Mouse (Mus musculus): Measurements from ENCODE around the gene Syne3. TPM values are rescaled to one million over a fixed set of nuclear protein-coding genes. Genes with fewer than 3 reads are reported as not detected.

Syne3 gene
- polyA plus RNA-seq, 1 experiment, result 7.8 TPM

DNA sequence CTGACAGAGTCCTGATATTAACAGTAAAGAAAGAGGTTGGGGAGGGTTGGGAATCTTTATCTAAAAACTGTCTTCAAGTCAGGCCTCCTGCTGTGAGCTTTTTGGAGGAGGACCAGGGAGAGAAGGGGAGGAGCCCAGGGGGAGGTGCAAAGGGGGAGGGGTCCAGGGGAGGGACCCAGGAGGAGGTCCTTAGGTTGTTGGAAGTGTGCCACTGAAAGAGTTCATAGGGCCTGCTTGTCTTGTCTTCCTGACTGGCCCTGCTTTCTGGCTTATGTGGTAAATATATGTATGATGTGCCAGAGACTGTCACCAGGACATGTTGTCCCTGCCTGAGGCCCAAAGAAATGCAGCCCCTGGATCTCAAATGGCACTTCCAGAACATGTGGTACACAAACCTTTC is 49.2 kb downstream of the Syne3 start:
- TF ChIP-seq POLR2A (IDR thresholded peaks at IDR 0.05; ENCODE audit: control insufficient read depth, low read depth, low read length) (no peak), CTCF (IDR thresholded peaks at IDR 0.05; ENCODE audit: control insufficient read depth, insufficient read depth, insufficient replicate concordance, low read depth, low read length) (no peak)
- H3K27me3 ChIP-seq (ENCODE audit: control insufficient read depth, insufficient read depth, low read length), result no peaks in the 10 kb centered on the region
- H3K4me1 ChIP-seq (ENCODE audit: control insufficient read depth, insufficient read depth, low read length), result no peaks in the 10 kb centered on the region; the same call in none of the 2 replicates
- H3K4me3 ChIP-seq (ENCODE audit: control insufficient read depth, low read depth, low read length), result no peak overlapping the region
- no peaks in the 10 kb centered on the region for H3K36me3 ChIP-seq (ENCODE audit: control insufficient read depth, insufficient read depth, low read length)
- H3K27ac ChIP-seq (ENCODE audit: control insufficient read depth, insufficient read depth, low read depth, low read length), result no peak overlapping the region

DNA sequence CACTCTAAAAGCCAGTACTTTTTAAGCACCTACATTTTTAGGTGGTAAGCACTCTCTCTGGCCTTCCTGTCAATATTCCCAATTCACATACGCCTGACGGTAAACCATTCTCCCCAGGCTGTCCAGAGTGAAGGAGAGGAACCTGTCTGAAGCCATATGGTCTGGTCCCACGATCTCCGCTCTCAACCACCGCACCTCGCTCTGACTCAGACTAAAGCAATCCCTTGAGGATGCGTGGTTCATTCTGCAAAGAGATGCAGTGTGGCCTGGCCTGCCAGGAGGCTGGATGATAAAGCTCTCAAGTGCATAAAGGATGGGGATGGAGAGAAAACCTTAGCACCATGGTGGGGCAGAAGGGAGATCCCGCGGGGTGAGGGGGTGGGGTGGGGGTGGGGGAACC is 49.6 kb downstream of the Syne3 start:
- Histone ChIP-seq H3K27me3 (ENCODE audit: control insufficient read depth, insufficient read depth, low read length) (no peaks in the 10 kb centered on the region), H3K36me3 (ENCODE audit: control insufficient read depth, insufficient read depth, low read length) (no peaks in the 10 kb centered on the region), H3K27ac (ENCODE audit: control insufficient read depth, insufficient read depth, low read depth, low read length) (no peak overlapping the region), H3K4me3 (ENCODE audit: control insufficient read depth, low read depth, low read length) (no peak overlapping the region), H3K4me1 (ENCODE audit: control insufficient read depth, insufficient read depth, low read length) (no peaks in the 10 kb centered on the region; the same call in none of the 2 replicates)
- TF ChIP-seq CTCF (IDR thresholded peaks at IDR 0.05; ENCODE audit: control insufficient read depth, insufficient read depth, insufficient replicate concordance, low read depth, low read length) (no peak), POLR2A (IDR thresholded peaks at IDR 0.05; ENCODE audit: control insufficient read depth, low read depth, low read length) (no peak)

DNA sequence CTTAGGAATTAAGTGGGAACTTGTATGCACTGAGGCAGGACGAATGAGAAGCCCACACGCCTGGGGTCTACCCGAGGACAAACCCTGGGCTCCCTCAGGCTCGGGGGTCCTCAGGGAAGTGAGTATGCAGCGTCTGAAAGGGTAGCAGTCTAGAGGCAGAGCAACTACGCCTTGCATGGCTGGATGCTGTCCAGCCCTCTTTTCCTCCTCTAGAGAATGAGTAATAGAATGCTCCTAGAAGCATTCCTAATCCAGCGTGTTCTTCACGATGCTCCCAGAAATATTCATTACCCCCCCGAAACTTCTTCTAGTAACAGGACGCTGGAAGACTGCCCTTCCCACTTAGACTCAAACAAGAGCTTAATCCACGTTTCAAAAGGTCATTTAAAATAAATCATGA is 51.3 kb downstream of the Syne3 start:
- no peaks in the 10 kb centered on the region for H3K36me3 ChIP-seq (ENCODE audit: control insufficient read depth, insufficient read depth, low read length)

DNA sequence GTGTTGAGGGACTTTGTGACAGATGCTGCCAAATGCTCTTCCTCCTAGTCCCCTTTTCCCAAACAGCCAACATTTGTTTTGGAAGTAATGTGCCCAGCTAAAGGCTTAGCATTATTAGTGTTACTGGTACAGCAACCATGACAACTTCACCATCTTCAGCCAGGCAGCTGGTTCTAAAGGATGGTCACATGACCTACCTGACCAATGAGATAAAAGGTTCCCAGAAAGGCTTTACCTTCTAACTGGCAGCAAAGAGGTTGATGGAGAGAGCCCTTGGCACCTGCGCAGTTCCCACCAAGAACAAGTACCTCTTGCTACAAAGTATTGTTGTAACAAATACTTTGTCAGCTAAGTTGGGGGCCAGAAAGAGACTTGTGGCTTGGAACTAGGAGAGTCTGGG is 52.4 kb downstream of the Syne3 start:
- no peak overlapping the region for H3K4me3 ChIP-seq (ENCODE audit: control insufficient read depth, low read depth, low read length)
- TF ChIP-seq CTCF (IDR thresholded peaks at IDR 0.05; ENCODE audit: control insufficient read depth, insufficient read depth, insufficient replicate concordance, low read depth, low read length), result no peak
- no peak for TF ChIP-seq POLR2A (IDR thresholded peaks at IDR 0.05; ENCODE audit: control insufficient read depth, low read depth, low read length)
- no peaks in the 10 kb centered on the region; the same call in none of the 2 replicates for H3K4me1 ChIP-seq (ENCODE audit: control insufficient read depth, insufficient read depth, low read length)
- no peak overlapping the region for H3K27ac ChIP-seq (ENCODE audit: control insufficient read depth, insufficient read depth, low read depth, low read length)
- H3K36me3 ChIP-seq (ENCODE audit: control insufficient read depth, insufficient read depth, low read length), result no peaks in the 10 kb centered on the region
- no peaks in the 10 kb centered on the region for H3K27me3 ChIP-seq (ENCODE audit: control insufficient read depth, insufficient read depth, low read length)

More for the DNA sequence above, 51.3 kb downstream of the Syne3 start:
- H3K27me3 ChIP-seq (ENCODE audit: control insufficient read depth, insufficient read depth, low read length), result no peaks in the 10 kb centered on the region
- TF ChIP-seq POLR2A (IDR thresholded peaks at IDR 0.05; ENCODE audit: control insufficient read depth, low read depth, low read length) (no peak), CTCF (IDR thresholded peaks at IDR 0.05; ENCODE audit: control insufficient read depth, insufficient read depth, insufficient replicate concordance, low read depth, low read length) (no peak)
- no peak overlapping the region for H3K27ac ChIP-seq (ENCODE audit: control insufficient read depth, insufficient read depth, low read depth, low read length)
- no peak overlapping the region for H3K4me3 ChIP-seq (ENCODE audit: control insufficient read depth, low read depth, low read length)
- no peaks in the 10 kb centered on the region; the same call in none of the 2 replicates for H3K4me1 ChIP-seq (ENCODE audit: control insufficient read depth, insufficient read depth, low read length)

DNA sequence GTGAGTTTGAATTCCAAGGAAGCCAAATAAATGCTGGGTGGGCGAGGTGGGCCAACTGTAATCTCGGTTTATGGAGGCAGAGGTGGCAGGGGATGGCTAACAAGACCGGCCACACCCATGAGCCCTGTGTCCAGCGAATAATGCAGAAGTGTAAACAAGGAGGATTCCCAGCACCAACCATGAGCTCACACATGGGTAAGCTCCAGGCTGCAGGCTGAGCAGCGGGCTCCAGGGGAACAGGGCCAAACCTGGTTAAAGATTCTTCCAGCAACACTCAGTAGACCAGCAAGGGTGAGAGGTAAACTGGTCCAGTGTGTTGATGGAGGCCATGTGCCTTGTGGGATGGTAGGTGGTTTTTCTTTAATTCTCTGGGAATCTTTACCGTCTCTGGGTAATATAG is 53.2 kb downstream of the Syne3 start:
- H3K27ac ChIP-seq (ENCODE audit: control insufficient read depth, insufficient read depth, low read depth, low read length), result no peak overlapping the region

GRCm38 (mm10) chr12:104955003-104955800 is 54.4 kb downstream of the Syne3 start:
- no peaks in the 10 kb centered on the region for H3K36me3 ChIP-seq (ENCODE audit: control insufficient read depth, insufficient read depth, low read length)
- H3K27me3 ChIP-seq (ENCODE audit: control insufficient read depth, insufficient read depth, low read length), result no peaks in the 10 kb centered on the region
- H3K4me1 ChIP-seq (ENCODE audit: control insufficient read depth, insufficient read depth, low read length), result no peaks in the 10 kb centered on the region; the same call in none of the 2 replicates
- H3K27ac ChIP-seq (ENCODE audit: control insufficient read depth, insufficient read depth, low read depth, low read length), result no peak overlapping the region
- no peak for TF ChIP-seq CTCF (IDR thresholded peaks at IDR 0.05; ENCODE audit: control insufficient read depth, insufficient read depth, insufficient replicate concordance, low read depth, low read length)
- no peak overlapping the region for H3K4me3 ChIP-seq (ENCODE audit: control insufficient read depth, low read depth, low read length)

More for the DNA sequence above, 53.2 kb downstream of the Syne3 start:
- no peak overlapping the region for H3K4me3 ChIP-seq (ENCODE audit: control insufficient read depth, low read depth, low read length)
- H3K4me1 ChIP-seq (ENCODE audit: control insufficient read depth, insufficient read depth, low read length), result no peaks in the 10 kb centered on the region; the same call in none of the 2 replicates
- H3K27me3 ChIP-seq (ENCODE audit: control insufficient read depth, insufficient read depth, low read length), result no peaks in the 10 kb centered on the region
- TF ChIP-seq CTCF (IDR thresholded peaks at IDR 0.05; ENCODE audit: control insufficient read depth, insufficient read depth, insufficient replicate concordance, low read depth, low read length) (no peak), POLR2A (IDR thresholded peaks at IDR 0.05; ENCODE audit: control insufficient read depth, low read depth, low read length) (no peak)
- H3K36me3 ChIP-seq (ENCODE audit: control insufficient read depth, insufficient read depth, low read length), result no peaks in the 10 kb centered on the region

DNA sequence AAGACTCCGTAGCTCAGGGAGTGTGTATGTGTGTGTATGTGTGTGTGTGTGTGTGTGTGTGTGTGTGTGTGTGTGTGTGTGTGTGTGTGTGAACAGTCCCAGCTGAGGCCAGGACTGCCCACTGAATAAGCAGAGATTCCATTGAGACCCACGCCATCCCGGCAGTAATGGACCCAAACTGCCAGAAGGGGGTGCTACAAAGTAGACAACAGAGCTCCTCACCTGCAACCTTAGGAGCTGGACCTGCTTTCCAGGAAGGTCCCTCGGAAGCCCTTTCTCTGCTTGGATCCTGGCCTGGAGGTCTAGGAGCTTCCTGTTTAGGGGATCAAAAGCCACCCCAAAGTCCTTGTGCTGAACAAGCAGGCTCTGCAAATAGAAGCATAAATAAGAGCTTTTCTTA is 55.7 kb downstream of the Syne3 start:
- Histone ChIP-seq H3K27me3 (ENCODE audit: control insufficient read depth, insufficient read depth, low read length) (no peaks in the 10 kb centered on the region), H3K4me3 (ENCODE audit: control insufficient read depth, low read depth, low read length) (no peak overlapping the region), H3K27ac (ENCODE audit: control insufficient read depth, insufficient read depth, low read depth, low read length) (no peak overlapping the region), H3K36me3 (ENCODE audit: control insufficient read depth, insufficient read depth, low read length) (no peaks in the 10 kb centered on the region), H3K4me1 (ENCODE audit: control insufficient read depth, insufficient read depth, low read length) (no peaks in the 10 kb centered on the region; the same call in none of the 2 replicates)
- TF ChIP-seq CTCF (IDR thresholded peaks at IDR 0.05; ENCODE audit: control insufficient read depth, insufficient read depth, insufficient replicate concordance, low read depth, low read length) (peak; percentile 57; the same call in 1 of the 2 replicates), POLR2A (IDR thresholded peaks at IDR 0.05; ENCODE audit: control insufficient read depth, low read depth, low read length) (no peak)
